Mouse (Mus musculus) neural tube, embryonic 11.5 days (tissue): Measurements from ENCODE around the gene Trappc10. TPM values are rescaled to one million over a fixed set of nuclear protein-coding genes. Genes with fewer than 3 reads are reported as not detected.

Experiments used
- ATAC-seq: fragments of 200-750 bp; cut with Nextera tagmentation; 2 replicates; pipeline ENCODE4 v1.8.0; 2017; ENCODE audit warnings: moderate number of reproducible peaks, mild to moderate bottlenecking, moderate TSS enrichment, moderate library complexity; ENCODE audit not compliant: insufficient read depth, low FRiP score, low TSS enrichment
- DNase-seq: peaks from one replicate; pipeline ENCODE4 v3.0.0-alpha.2; 2015; ENCODE audit warnings: low spot score
- H3K27ac ChIP-seq: fragments of 300-500 bp; sonication (generic); 2 replicates; pipeline ENCODE4 v1.5.1; 2014; ENCODE audit warnings: low read depth, mild to moderate bottlenecking, low read length
- H3K27me3 ChIP-seq: fragments of 300-500 bp; sonication (generic); 2 replicates; pipeline ENCODE4 v1.6.1; 2014; ENCODE audit warnings: mild to moderate bottlenecking, low read length, mixed read lengths; ENCODE audit not compliant: control insufficient read depth, insufficient read depth
- H3K36me3 ChIP-seq: fragments of 300-500 bp; sonication (generic); 2 replicates; pipeline ENCODE4 v1.6.1; 2014; ENCODE audit warnings: mild to moderate bottlenecking, low read length, moderate library complexity, mixed read lengths; ENCODE audit not compliant: control insufficient read depth, insufficient read depth
- H3K4me1 ChIP-seq: fragments of 300-500 bp; sonication (generic); 2 replicates; pipeline ENCODE4 v1.6.1; 2014; ENCODE audit warnings: low read length, mixed read lengths; ENCODE audit not compliant: control insufficient read depth, insufficient read depth
- H3K4me2 ChIP-seq: fragments of 300-500 bp; sonication (generic); 2 replicates; pipeline ENCODE4 v1.6.1; 2014; ENCODE audit warnings: low read depth, mild to moderate bottlenecking, moderate library complexity
- H3K4me3 ChIP-seq: fragments of 300-500 bp; sonication (generic); 2 replicates; pipeline ENCODE4 v1.5.1; 2014; ENCODE audit warnings: low read depth, low read length
- H3K9ac ChIP-seq: fragments of 300-500 bp; sonication (generic); 2 replicates; pipeline ENCODE4 v1.6.1; 2014; ENCODE audit warnings: mild to moderate bottlenecking, low read length
- H3K9me3 ChIP-seq: fragments of 300-500 bp; sonication (generic); 2 replicates; pipeline ENCODE4 v1.6.1; 2016; ENCODE audit warnings: low read length; ENCODE audit not compliant: control insufficient read depth
- WGBS: fragments of 180-500 bp; shearing (Covaris S2); extraction: QIAGEN DNeasy Blood & Tissue Kit; methylation state at CpG from one replicate; pipeline ENCODE4 v1.1.7; 2014; 5-methylcytosine and 5-hydroxymethylcytosine counted together
- polyA plus RNA-seq: library from polyadenylated mRNA; unstranded; fragments of >200 nt; fragmentation: Nextera tagmentation; extraction: Ambion mirVana; gene quantifications from 2 replicates; pipeline ENCODE4 v1.2.1, GENCODE M21; 2014

Gene Trappc10
- polyA plus RNA-seq, 1 experiment from 2014 or later = 16.1 TPM

DNA sequence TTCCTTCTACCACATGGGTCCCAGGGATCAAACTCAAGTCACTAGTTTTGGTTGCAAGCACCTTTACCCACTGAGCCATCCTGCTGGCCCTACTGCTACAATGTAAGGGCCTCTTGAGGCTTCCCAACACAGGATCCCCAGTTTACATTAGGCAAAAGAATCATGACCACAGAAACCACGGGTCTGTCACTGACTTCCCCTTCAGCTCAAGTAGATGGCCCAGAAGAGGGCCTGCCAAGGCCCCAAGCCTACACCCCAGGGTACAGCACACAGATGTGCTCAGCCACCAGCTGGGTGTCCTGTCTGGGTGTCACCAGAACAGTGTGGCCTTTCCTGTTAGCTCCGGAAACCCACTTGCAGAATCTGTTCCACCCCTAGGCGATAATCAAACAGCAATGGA lies 20.3 kb upstream of the Trappc10 start:
- Histone ChIP-seq H3K4me1 (no peaks in the 10 kb centered on the region), H3K9ac (no peak overlapping the region), H3K27ac (no peak overlapping the region), H3K27me3 (no peaks in the 10 kb centered on the region), H3K4me3 (no peak overlapping the region), H3K36me3 (no peaks in the 10 kb centered on the region), H3K4me2 (no peak overlapping the region), H3K9me3 (no peaks in the 10 kb centered on the region)
- WGBS = 85% methylated on average over 3 of the region's 3 CpGs
- no peak for DNase-seq
- ATAC-seq = no peak

DNA sequence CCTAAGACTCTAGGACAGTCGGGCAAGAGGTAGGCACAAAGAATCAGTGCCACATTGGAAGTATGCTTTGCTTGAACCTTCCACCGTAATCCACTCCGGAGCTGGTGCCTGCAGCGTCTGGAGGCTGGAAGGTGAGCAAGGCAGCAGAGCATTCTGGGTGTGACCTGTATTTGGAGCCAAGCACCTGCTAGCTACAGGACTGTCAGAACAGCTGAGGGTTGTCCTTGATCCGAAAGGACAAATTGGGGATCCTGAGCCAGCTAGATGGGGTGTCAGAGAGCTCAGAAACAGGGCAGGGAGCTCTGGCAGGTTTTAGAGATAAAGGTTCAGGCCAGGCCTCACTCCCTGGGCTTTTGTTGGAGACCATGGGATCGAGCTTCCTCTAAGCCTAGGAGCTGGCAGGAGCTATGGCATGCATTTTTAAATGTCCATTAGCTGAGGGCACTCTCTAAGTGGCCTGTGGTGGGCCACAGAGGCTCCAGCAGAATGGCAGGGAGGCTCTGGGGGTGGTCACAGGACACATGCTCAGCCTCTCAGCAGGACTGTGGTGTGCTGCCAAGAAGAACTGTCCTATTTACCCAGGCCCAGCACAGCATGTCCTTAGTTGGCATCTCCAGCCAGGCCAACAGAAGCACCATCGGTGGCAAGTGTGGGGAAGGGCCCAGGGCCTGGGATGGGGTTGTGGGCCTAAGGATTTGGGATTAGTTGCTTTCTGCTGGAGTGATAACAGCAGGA lies 16.6 kb upstream of the Trappc10 start:
- DNase-seq = no peak
- WGBS = 74% methylated on average over 7 of the region's 7 CpGs
- no peaks in the 10 kb centered on the region for H3K9me3 ChIP-seq
- H3K4me1 ChIP-seq = no peaks in the 10 kb centered on the region
- no peak for ATAC-seq
- H3K9ac ChIP-seq = no peak overlapping the region
- no peak overlapping the region for H3K4me3 ChIP-seq
- H3K4me2 ChIP-seq = no peak overlapping the region
- no peaks in the 10 kb centered on the region for H3K36me3 ChIP-seq
- H3K27me3 ChIP-seq = no peaks in the 10 kb centered on the region
- no peak overlapping the region for H3K27ac ChIP-seq

DNA sequence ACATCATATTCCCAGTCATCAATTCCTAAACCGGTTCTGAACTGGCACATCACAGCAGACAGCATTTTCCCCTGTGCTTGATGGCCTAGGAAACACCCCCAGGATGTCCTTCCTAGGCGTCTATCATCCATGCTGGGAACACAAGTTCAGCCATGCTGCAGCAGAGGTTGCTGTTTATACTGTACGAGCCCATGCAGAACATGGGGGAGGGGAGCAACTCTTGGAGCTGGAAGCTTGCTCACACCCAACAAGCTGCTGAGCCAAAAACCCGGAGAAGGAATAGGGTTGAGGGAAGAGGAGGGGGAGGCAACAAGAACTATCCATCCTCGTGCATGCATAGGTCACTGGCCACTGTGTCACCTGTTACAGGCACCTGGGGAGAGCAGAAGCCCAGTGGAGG lies 15.9 kb upstream of the Trappc10 start:
- Histone ChIP-seq H3K36me3 (no peaks in the 10 kb centered on the region), H3K27ac (no peak overlapping the region), H3K9ac (no peak overlapping the region), H3K9me3 (no peaks in the 10 kb centered on the region), H3K4me2 (no peak overlapping the region), H3K4me3 (no peak overlapping the region), H3K27me3 (no peaks in the 10 kb centered on the region), H3K4me1 (no peaks in the 10 kb centered on the region)
- DNase-seq = no peak
- ATAC-seq = no peak
- 26% methylated on average over 5 of the region's 5 CpGs for WGBS

DNA sequence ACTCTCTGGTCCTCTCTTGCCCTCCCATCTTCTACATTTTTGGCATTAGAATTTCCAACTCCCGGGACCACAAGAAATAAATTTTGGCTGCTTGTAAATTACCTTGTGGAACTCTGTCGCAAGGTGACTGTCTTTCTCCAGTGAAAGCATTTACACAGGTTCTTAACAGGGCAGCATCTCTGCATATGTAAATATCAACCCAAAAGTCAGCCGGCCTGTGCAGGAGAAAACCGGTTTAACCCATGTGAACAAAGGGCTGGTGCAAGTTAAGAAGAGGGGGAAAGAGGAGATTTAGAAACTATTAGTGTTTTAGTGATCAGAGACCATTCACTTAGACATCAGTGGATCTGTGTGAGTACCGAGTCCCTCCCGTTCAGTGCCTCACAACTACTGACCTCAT lies 15.3 kb upstream of the Trappc10 start:
- Histone ChIP-seq H3K9me3 (no peaks in the 10 kb centered on the region), H3K36me3 (no peaks in the 10 kb centered on the region), H3K4me2 (no peak overlapping the region), H3K27ac (no peak overlapping the region), H3K4me1 (no peaks in the 10 kb centered on the region), H3K4me3 (no peak overlapping the region), H3K9ac (no peak overlapping the region), H3K27me3 (no peaks in the 10 kb centered on the region)
- ATAC-seq (no peak), DNase-seq (no peak)
- WGBS = 53% methylated on average over 6 of the region's 6 CpGs

DNA sequence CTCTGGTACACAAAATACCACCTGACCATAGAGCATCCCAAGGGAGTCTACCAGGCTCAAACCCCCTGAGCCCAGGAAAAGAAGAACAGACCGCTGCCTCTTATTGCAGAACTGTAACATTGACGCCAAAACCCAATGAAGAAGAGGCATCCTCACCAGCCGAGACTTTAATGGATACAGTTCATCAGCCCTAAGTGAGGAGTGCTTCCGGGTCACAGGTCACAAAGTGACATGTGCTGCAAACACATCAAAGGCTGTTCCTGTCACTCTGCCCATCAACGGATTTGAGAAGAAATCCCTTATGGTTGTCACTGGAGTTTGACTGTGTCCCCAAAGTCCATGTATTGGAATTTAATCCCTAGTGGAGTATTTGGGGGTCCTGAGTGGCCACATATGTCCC lies 14.8 kb upstream of the Trappc10 start:
- H3K9ac ChIP-seq = no peak overlapping the region
- no peak overlapping the region for H3K4me2 ChIP-seq
- H3K9me3 ChIP-seq = no peaks in the 10 kb centered on the region
- WGBS = 72% methylated on average over 5 of the region's 5 CpGs
- no peaks in the 10 kb centered on the region for H3K27me3 ChIP-seq
- no peaks in the 10 kb centered on the region for H3K36me3 ChIP-seq
- no peak overlapping the region for H3K27ac ChIP-seq
- no peaks in the 10 kb centered on the region for H3K4me1 ChIP-seq
- DNase-seq = no peak
- no peak overlapping the region for H3K4me3 ChIP-seq
- ATAC-seq = no peak

DNA sequence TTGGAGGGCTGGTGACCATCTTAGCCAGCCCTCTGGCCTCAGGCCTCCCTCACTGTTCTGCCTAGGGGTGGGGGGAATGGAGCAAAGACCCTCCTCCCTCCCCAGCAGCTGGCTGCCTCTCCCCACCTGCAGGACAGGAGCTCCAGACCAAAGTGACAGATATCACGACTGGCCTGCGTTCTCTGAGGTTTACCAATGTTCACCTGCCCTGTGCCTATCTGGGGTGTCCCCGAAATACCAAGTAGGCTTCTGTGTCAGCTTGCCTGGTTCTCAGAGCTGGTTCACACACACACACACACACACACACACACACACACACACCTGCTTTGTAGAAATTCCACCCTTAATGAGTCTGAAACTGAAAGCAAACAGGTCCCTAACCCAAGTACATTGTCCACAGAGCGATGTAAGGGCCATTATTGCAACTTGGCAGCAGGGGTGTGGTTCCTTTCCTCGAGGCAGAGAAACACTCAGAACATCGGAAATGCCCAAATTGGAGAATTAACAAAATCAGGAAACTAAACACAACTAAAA lies 13.8 kb upstream of the Trappc10 start:
- Histone ChIP-seq H3K4me3 (no peak overlapping the region), H3K9ac (no peak overlapping the region), H3K4me1 (no peaks in the 10 kb centered on the region), H3K27me3 (no peaks in the 10 kb centered on the region), H3K27ac (no peak overlapping the region), H3K4me2 (no peak overlapping the region), H3K9me3 (no peaks in the 10 kb centered on the region), H3K36me3 (no peaks in the 10 kb centered on the region)
- DNase-seq = no peak
- no peak for ATAC-seq
- WGBS = 81% methylated on average over 6 of the region's 6 CpGs

DNA sequence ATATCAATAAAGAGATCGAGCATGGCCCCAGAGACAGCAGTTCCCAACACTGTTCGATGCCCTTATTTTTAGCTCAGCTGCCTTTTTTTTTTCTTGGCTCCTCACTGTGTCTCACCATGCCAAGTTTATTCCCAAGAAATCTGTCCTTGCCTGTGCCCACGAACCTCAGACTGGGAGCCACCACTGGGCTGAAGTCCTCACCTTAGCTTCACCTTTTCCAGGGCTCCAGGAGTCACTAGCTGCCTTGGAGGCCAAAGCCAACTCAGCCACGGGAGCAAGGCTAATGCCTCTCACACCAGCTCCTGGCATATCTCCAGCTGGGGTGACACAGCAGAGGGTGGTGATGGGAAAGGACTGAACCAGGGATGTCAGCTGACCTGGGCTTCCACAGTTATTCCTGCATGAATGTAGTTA lies 11.2 kb upstream of the Trappc10 start:
- ATAC-seq (no peak), DNase-seq (no peak)
- WGBS = 80% methylated on average over 4 of the region's 4 CpGs

DNA sequence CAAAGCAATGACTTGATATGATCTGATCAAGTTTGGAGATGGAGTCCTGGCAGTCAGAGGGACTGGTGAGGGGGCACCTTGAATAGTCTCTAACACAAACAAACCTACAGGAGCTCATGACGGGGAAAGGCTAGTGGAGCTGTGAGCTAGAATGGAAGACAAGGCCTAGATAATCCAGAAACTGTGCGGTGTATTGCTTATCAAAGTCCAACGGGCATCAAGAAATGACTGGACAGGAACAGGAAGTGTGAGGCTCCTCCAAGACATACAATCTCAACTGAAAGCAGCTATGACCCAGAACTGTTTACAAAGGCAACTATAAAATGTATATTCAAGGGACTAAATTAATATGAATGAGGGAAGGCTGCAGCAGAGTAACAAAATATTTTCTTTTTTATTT lies 2.8 kb upstream of the Trappc10 start:
- Histone ChIP-seq H3K27ac (no peak overlapping the region), H3K4me1 (peaks cover 9% of the 10 kb centered on the region), H3K36me3 (no peaks in the 10 kb centered on the region), H3K9ac (no peak overlapping the region), H3K4me3 (no peak overlapping the region), H3K27me3 (no peaks in the 10 kb centered on the region), H3K9me3 (no peaks in the 10 kb centered on the region), H3K4me2 (no peak overlapping the region)
- DNase-seq = no peak
- WGBS = 87% methylated on average over 3 of the region's 3 CpGs
- ATAC-seq = no peak

More for the DNA sequence above, 11.2 kb upstream of the Trappc10 start:
- H3K4me1 ChIP-seq = no peaks in the 10 kb centered on the region
- H3K27me3 ChIP-seq = no peaks in the 10 kb centered on the region
- H3K9me3 ChIP-seq = no peaks in the 10 kb centered on the region
- H3K9ac ChIP-seq = no peak overlapping the region
- H3K36me3 ChIP-seq = no peaks in the 10 kb centered on the region
- no peak overlapping the region for H3K4me2 ChIP-seq
- H3K27ac ChIP-seq = no peak overlapping the region
- no peak overlapping the region for H3K4me3 ChIP-seq

DNA sequence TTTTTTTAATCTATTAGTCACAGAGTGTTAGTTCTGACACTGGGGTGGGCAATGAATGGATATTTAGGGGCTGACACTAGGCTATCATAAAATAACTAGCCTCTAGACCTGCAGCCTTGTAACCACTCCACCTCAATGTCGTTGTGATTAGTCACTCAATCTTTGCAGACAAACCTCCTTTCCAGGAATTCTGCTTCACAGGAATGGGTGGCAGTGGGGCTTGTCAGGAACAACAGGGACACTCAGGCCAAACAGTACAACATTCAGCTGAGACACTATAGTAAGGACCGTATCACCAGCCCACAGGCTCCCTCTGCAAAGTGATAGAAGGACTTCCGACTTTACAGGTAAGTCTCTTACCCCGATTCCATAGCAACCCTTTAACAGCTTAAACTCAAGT lies 2.3 kb upstream of the Trappc10 start:
- 83% methylated on average over 4 of the region's 4 CpGs for WGBS
- Histone ChIP-seq H3K9me3 (no peaks in the 10 kb centered on the region), H3K4me3 (no peak overlapping the region), H3K9ac (no peak overlapping the region), H3K27ac (no peak overlapping the region), H3K36me3 (no peaks in the 10 kb centered on the region), H3K4me1 (peaks cover 9% of the 10 kb centered on the region), H3K27me3 (no peaks in the 10 kb centered on the region), H3K4me2 (no peak overlapping the region)
- no peak for DNase-seq
- no peak for ATAC-seq
